In genomic region chr19:37207303-37208175, GRCm38 (mm10) we compare ENCODE assay signal across 8 mouse cellular contexts. TPM values are rescaled to one million over a fixed set of nuclear protein-coding genes. Genes with fewer than 3 reads are reported as not detected.
DNase-seq lines count a peak whose midpoint lies in the region; ATAC-seq and TF ChIP-seq lines count a peak whose summit lies in the region.

Gene March5 (plus strand): TSS chr19:37207543.

- peak; percentile 99 for ATAC-seq in embryonic facial prominence, embryonic 14.5 days (ENCODE audit: low read depth)
- ATAC-seq in limb, embryonic 13.5 days (ENCODE audit: low FRiP score, low read depth): peak; percentile 96
- peak; percentile 99 for ATAC-seq in midbrain, embryonic 15.5 days (replicated peaks)

- peaks cover 21% of the 10 kb centered on the region for H3K36me3 ChIP-seq in embryonic facial prominence, embryonic 14.5 days (ENCODE audit: control insufficient read depth, insufficient read depth, low read length)
- H3K36me3 ChIP-seq in limb, embryonic 13.5 days: peaks cover 24% of the 10 kb centered on the region
- peaks cover 8% of the 10 kb centered on the region for H3K36me3 ChIP-seq in midbrain, embryonic 15.5 days (replicated peaks)
- no peaks in the 10 kb centered on the region; the same call in 1 of the 2 replicates for H3K36me3 ChIP-seq in spleen, adult 2 months (ENCODE audit: control insufficient read depth, insufficient read depth, low read length)

- peak within 1 kb of the TSS; percentile 97 for H3K27ac ChIP-seq in bone marrow, adult 2 months (ENCODE audit: control insufficient read depth, insufficient read depth, low read depth, low read length, poor library complexity)
- H3K27ac ChIP-seq in embryonic facial prominence, embryonic 14.5 days (replicated peaks; ENCODE audit: low read depth, low read length): peak within 1 kb of the TSS; percentile 86
- H3K27ac ChIP-seq in limb, embryonic 13.5 days: peak within 1 kb of the TSS; percentile 90
- H3K27ac ChIP-seq in midbrain, embryonic 15.5 days: peak within 1 kb of the TSS; percentile 85
- H3K27ac ChIP-seq in spleen, adult 2 months (ENCODE audit: insufficient read depth, low read length): peak within 1 kb of the TSS; percentile 82

- peak within 1 kb of the TSS; percentile 98 for H3K9ac ChIP-seq in embryonic facial prominence, embryonic 14.5 days (ENCODE audit: low read depth, low read length)
- peak within 1 kb of the TSS; percentile 99 for H3K9ac ChIP-seq in limb, embryonic 13.5 days
- peak within 1 kb of the TSS; percentile 96 for H3K9ac ChIP-seq in midbrain, embryonic 15.5 days

- no peaks in the 10 kb centered on the region for H3K9me3 ChIP-seq in embryonic facial prominence, embryonic 14.5 days (ENCODE audit: control insufficient read depth, low read length)
- H3K9me3 ChIP-seq in limb, embryonic 13.5 days: no peaks in the 10 kb centered on the region
- H3K9me3 ChIP-seq in midbrain, embryonic 15.5 days: no peaks in the 10 kb centered on the region

- H3K4me1 ChIP-seq in bone marrow, adult 2 months (ENCODE audit: control insufficient read depth, insufficient read depth, low read length): peaks cover 4% of the 10 kb centered on the region; the same call in 1 of the 2 replicates
- peaks cover 10% of the 10 kb centered on the region for H3K4me1 ChIP-seq in embryonic facial prominence, embryonic 14.5 days (ENCODE audit: control insufficient read depth, insufficient read depth, low read length)
- H3K4me1 ChIP-seq in limb, embryonic 13.5 days: peaks cover 13% of the 10 kb centered on the region
- peaks cover 19% of the 10 kb centered on the region for H3K4me1 ChIP-seq in midbrain, embryonic 15.5 days
- no peaks in the 10 kb centered on the region; the same call in none of the 2 replicates for H3K4me1 ChIP-seq in spleen, adult 2 months (ENCODE audit: control insufficient read depth, insufficient read depth, insufficient read length)

- peak; percentile 80; the same call in 1 of the 2 replicates for TF ChIP-seq POLR2A in bone marrow, adult 2 months (IDR thresholded peaks at IDR 0.05; ENCODE audit: borderline replicate concordance, control insufficient read depth, low read depth, low read length)
- no peak; the same call in 1 of the 2 replicates for TF ChIP-seq POLR2A in spleen, adult 2 months (IDR thresholded peaks at IDR 0.05; ENCODE audit: low read depth, low read length)

- H3K4me2 ChIP-seq in embryonic facial prominence, embryonic 14.5 days (ENCODE audit: low read depth, low read length): peak within 1 kb of the TSS; percentile 94
- peak within 1 kb of the TSS; percentile 90 for H3K4me2 ChIP-seq in limb, embryonic 13.5 days (replicated peaks)
- H3K4me2 ChIP-seq in midbrain, embryonic 15.5 days: peak within 1 kb of the TSS; percentile 84

- TF ChIP-seq CTCF in bone marrow, adult 2 months (IDR thresholded peaks at IDR 0.05; ENCODE audit: control insufficient read depth, insufficient read depth, low read length): no peak
- no peak for TF ChIP-seq CTCF in spleen, adult 2 months (IDR thresholded peaks at IDR 0.05; ENCODE audit: extremely low read depth, insufficient read depth, insufficient read length, insufficient replicate concordance)

- peak; percentile 92 for DNase-seq in A20 (ENCODE audit: low read depth, low spot score)
- peak; percentile 94 for DNase-seq in embryonic facial prominence, embryonic 14.5 days (ENCODE audit: low spot score)
- DNase-seq in heart, adult 8-10 months (ENCODE audit: low spot score): peak; percentile 87
- peak; percentile 92 for DNase-seq in kidney, adult 9 months
- peak; percentile 53 to 87 for DNase-seq in spleen, adult 2 months (ENCODE audit: low read depth in 1 of 2, low spot score in 2 of 2)

- peak within 1 kb of the TSS; percentile 89 for H3K4me3 ChIP-seq in bone marrow, adult 2 months (replicated peaks; ENCODE audit: control insufficient read depth, low read depth, low read length)
- peak within 1 kb of the TSS; percentile 97 for H3K4me3 ChIP-seq in embryonic facial prominence, embryonic 14.5 days (ENCODE audit: low read depth, low read length)
- peak within 1 kb of the TSS; percentile 99 for H3K4me3 ChIP-seq in limb, embryonic 13.5 days
- peak within 1 kb of the TSS; percentile 91 for H3K4me3 ChIP-seq in midbrain, embryonic 15.5 days
- peak within 1 kb of the TSS; percentile 87 for H3K4me3 ChIP-seq in spleen, adult 2 months (ENCODE audit: extremely low read depth, insufficient read depth, insufficient read length)

- WGBS in bone marrow, adult 2 months: under 1% methylated on average over 87 of the region's 94 CpGs
- under 1% methylated on average over 28 of the region's 94 CpGs for WGBS in embryonic facial prominence, embryonic 14.5 days
- WGBS in limb, embryonic 13.5 days: 0% methylated on average over 62 of the region's 94 CpGs
- WGBS in midbrain, embryonic 15.5 days: under 1% methylated on average over 72 of the region's 94 CpGs
- under 1% methylated on average over 85 of the region's 94 CpGs for WGBS in spleen, adult 2 months

- no peaks in the 10 kb centered on the region for H3K27me3 ChIP-seq in embryonic facial prominence, embryonic 14.5 days (replicated peaks; ENCODE audit: control insufficient read depth, insufficient read depth, low read length)
- H3K27me3 ChIP-seq in limb, embryonic 13.5 days: no peaks in the 10 kb centered on the region
- H3K27me3 ChIP-seq in midbrain, embryonic 15.5 days (replicated peaks): no peaks in the 10 kb centered on the region
- H3K27me3 ChIP-seq in spleen, adult 2 months (ENCODE audit: control insufficient read depth, insufficient read depth, low read length): peaks cover 3% of the 10 kb centered on the region

RNA-seq across cellular contexts. Expression of gene March5, which starts in this region (rescaled TPM):
- polyA plus RNA-seq in bone marrow, adult 2 months (2011; ENCODE audit: insufficient read depth, insufficient read length, low replicate concordance, missing spikeins): 103 and 126 TPM in 2 replicates
- 96.0 and 102 TPM in 2 replicates for polyA plus RNA-seq in embryonic facial prominence, embryonic 14.5 days (2014; fragmentation: Nextera tagmentation; extraction: Ambion mirVana)
- 10 to 100 TPM; 72.4 to 87.0 (median 78.7) TPM for total RNA-seq in heart, adult 8-10 months (2022)
- polyA plus RNA-seq in limb, embryonic 13.5 days (2015; fragmentation: Nextera tagmentation; extraction: Ambion mirVana): 109 and 112 TPM in 2 replicates
- polyA plus RNA-seq in midbrain, embryonic 15.5 days (2015; fragmentation: Nextera tagmentation; extraction: Ambion mirVana): 101 and 103 TPM in 2 replicates
- 21.2 and 23.4 TPM in 2 replicates for polyA plus RNA-seq in spleen, adult 2 months (2012; rRNA removed)

Comparison
In these comparisons a context has a peak if more than half of its experiments do, and no peak if none do; other contexts are left out.
1. Peak in every context shown above with its lines: DNase-seq, ATAC-seq, H3K4me3 ChIP-seq and H3K27ac ChIP-seq.